Mouse (Mus musculus) liver, embryonic 14 days (tissue): ENCODE results near the gene Krtap1-5. TPM values are rescaled to one million over a fixed set of nuclear protein-coding genes. Genes with fewer than 3 reads are reported as not detected.

ENCODE experiments used
- polyA plus RNA-seq: library from polyadenylated mRNA; depleted of rRNA; stranded (reverse); fragments of >200 nt; gene quantifications from 2 replicates; pipeline ENCODE4 v1.2.3, GENCODE M21; 2012; rRNA removed

Gene Krtap1-5
- not detected in 2 replicates for polyA plus RNA-seq

GRCm38 (mm10) chr11:99580636-99581035 is at the start of gene Krtap1-5:
Gene Krtap1-5 (minus strand): TSS chr11:99581016.

GRCm38 (mm10) chr11:99628138-99628537 is 47.3 kb upstream of the Krtap1-5 start, which contains the start of gene Krtap4-1:
Gene Krtap4-1 (minus strand): TSS chr11:99628238.

GRCm38 (mm10) chr11:99620335-99620734 is 39.5 kb upstream of the Krtap1-5 start, which contains the start of gene Gm11562:
Gene Gm11562 (minus strand): TSS chr11:99620435.

GRCm38 (mm10) chr11:99614796-99615363 is 34.1 kb upstream of the Krtap1-5 start, which contains the start of gene Krtap2-4:
Gene Krtap2-4 (minus strand): TSS chr11:99614846.

GRCm38 (mm10) chr11:99610089-99610488 is 29.3 kb upstream of the Krtap1-5 start, which contains the start of gene Gm11937:
Gene Gm11937 (minus strand): TSS chr11:99610189.

GRCm38 (mm10) chr11:99603208-99603607 is 22.4 kb upstream of the Krtap1-5 start, which contains the start of gene Gm11938:
Gene Gm11938 (minus strand): TSS chr11:99603308.

GRCm38 (mm10) chr11:99597742-99598141 is 16.9 kb upstream of the Krtap1-5 start, which contains the start of gene Krtap9-3:
Gene Krtap9-3 (minus strand): TSS chr11:99598105.

GRCm38 (mm10) chr11:99590981-99591380 is 10.2 kb upstream of the Krtap1-5 start, which contains the start of gene Krtap1-3:
Gene Krtap1-3 (minus strand): TSS chr11:99591339.

GRCm38 (mm10) chr11:99583245-99583704 is 2.5 kb upstream of the Krtap1-5 start, which contains the start of gene Krtap1-4:
Gene Krtap1-4 (minus strand): TSS chr11:99583654.

GRCm38 (mm10) chr11:99566530-99566929 is 14.3 kb downstream of the Krtap1-5 start, which contains the start of gene Krtap3-1:
Gene Krtap3-1 (minus strand): TSS chr11:99566630.

GRCm38 (mm10) chr11:99559366-99559765 is 21.4 kb downstream of the Krtap1-5 start, which contains the start of gene Gm11939:
Gene Gm11939 (minus strand): TSS chr11:99559466.

GRCm38 (mm10) chr11:99556753-99557152 is 24.1 kb downstream of the Krtap1-5 start, which contains the start of gene Krtap3-2:
Gene Krtap3-2 (minus strand): TSS chr11:99556853.

GRCm38 (mm10) chr11:99550765-99551164 is 30.1 kb downstream of the Krtap1-5 start, which contains the start of gene Krtap3-3:
Gene Krtap3-3 (minus strand): TSS chr11:99550865.

Other genes starting within 250 kb of the Krtap1-5 start
- not detected in 2 replicates for gene Krt26, start 243.1 kb downstream of the Krtap1-5 start, polyA plus RNA-seq
- gene Krt27, start 229.9 kb downstream of the Krtap1-5 start, polyA plus RNA-seq, result not detected in 2 replicates
- 0.06 TPM in 1 of 2 replicates, not detected in the other for gene Krt28, start 206.1 kb downstream of the Krtap1-5 start, polyA plus RNA-seq
- 1.2 and 1.3 TPM in 2 replicates for gene Krt10, start 191.7 kb downstream of the Krtap1-5 start, polyA plus RNA-seq
- gene Krt12, start 158.8 kb downstream of the Krtap1-5 start, polyA plus RNA-seq, result 0.03 and 0.05 TPM in 2 replicates
- 16.0 and 17.2 TPM in 2 replicates for gene Krt20, start 142.9 kb downstream of the Krtap1-5 start, polyA plus RNA-seq
- 0.40 and 0.45 TPM in 2 replicates for gene Krt23, start 87.9 kb downstream of the Krtap1-5 start, polyA plus RNA-seq
- gene Krt39, start 59.7 kb downstream of the Krtap1-5 start, polyA plus RNA-seq, result not detected in 2 replicates
- gene Krt40, start 37.9 kb downstream of the Krtap1-5 start, polyA plus RNA-seq, result not detected in 2 replicates
- gene Krtap3-3, start 30.2 kb downstream of the Krtap1-5 start, polyA plus RNA-seq, result not detected in 2 replicates
- not detected in 2 replicates for gene Krtap3-2, start 24.2 kb downstream of the Krtap1-5 start, polyA plus RNA-seq
- not detected in 2 replicates for gene Gm11939, start 21.6 kb downstream of the Krtap1-5 start, polyA plus RNA-seq
- not detected in 2 replicates for gene Krtap3-1, start 14.4 kb downstream of the Krtap1-5 start, polyA plus RNA-seq
- gene Krtap1-4, start 2.6 kb upstream of the Krtap1-5 start, polyA plus RNA-seq, result not detected in 2 replicates
- not detected in 2 replicates for gene Krtap1-3, start 10.3 kb upstream of the Krtap1-5 start, polyA plus RNA-seq
- gene Krtap9-3, start 17.1 kb upstream of the Krtap1-5 start, polyA plus RNA-seq, result not detected in 2 replicates
- not detected in 2 replicates for gene Gm11938, start 22.3 kb upstream of the Krtap1-5 start, polyA plus RNA-seq
- not detected in 2 replicates for gene Gm11937, start 29.2 kb upstream of the Krtap1-5 start, polyA plus RNA-seq
- gene Krtap2-4, start 33.8 kb upstream of the Krtap1-5 start, polyA plus RNA-seq, result not detected in 2 replicates
- gene Gm11562, start 39.4 kb upstream of the Krtap1-5 start, polyA plus RNA-seq, result not detected in 2 replicates
- not detected in 2 replicates for gene Krtap4-1, start 47.2 kb upstream of the Krtap1-5 start, polyA plus RNA-seq
- gene Krtap4-2, start 54.1 kb upstream of the Krtap1-5 start, polyA plus RNA-seq, result not detected in 2 replicates
- not detected in 2 replicates for gene Krtap4-7, start 63.1 kb upstream of the Krtap1-5 start, polyA plus RNA-seq
- not detected in 2 replicates for gene Gm11555, start 69.2 kb upstream of the Krtap1-5 start, polyA plus RNA-seq
- gene Gm11563, start 77.9 kb upstream of the Krtap1-5 start, polyA plus RNA-seq, result not detected in 2 replicates
- gene Krtap4-6, start 84.9 kb upstream of the Krtap1-5 start, polyA plus RNA-seq, result not detected in 2 replicates
- gene Gm14190, start 109.7 kb upstream of the Krtap1-5 start, polyA plus RNA-seq, result not detected in 2 replicates
- not detected in 2 replicates for gene Gm14180, start 153.3 kb upstream of the Krtap1-5 start, polyA plus RNA-seq
- gene Gm11595, start 191.9 kb upstream of the Krtap1-5 start, polyA plus RNA-seq, result not detected in 2 replicates
- not detected in 2 replicates for gene Krtap4-8, start 199.7 kb upstream of the Krtap1-5 start, polyA plus RNA-seq
- gene Krtap4-9, start 204.2 kb upstream of the Krtap1-5 start, polyA plus RNA-seq, result not detected in 2 replicates
- gene Gm11596, start 212.5 kb upstream of the Krtap1-5 start, polyA plus RNA-seq, result not detected in 2 replicates
- not detected in 2 replicates for gene Gm11569, start 217.9 kb upstream of the Krtap1-5 start, polyA plus RNA-seq
- not detected in 2 replicates for gene Gm11554, start 223.4 kb upstream of the Krtap1-5 start, polyA plus RNA-seq
- gene Krtap4-13, start 228.9 kb upstream of the Krtap1-5 start, polyA plus RNA-seq, result not detected in 2 replicates
- not detected in 2 replicates for gene Gm11564, start 234.7 kb upstream of the Krtap1-5 start, polyA plus RNA-seq